Mouse (Mus musculus) embryonic fibroblast, embryonic 13.5 days (primary cell): Measurements from ENCODE around the gene Gm42906.

Experiments
- CTCF ChIP-seq: IDR thresholded peaks from 2 replicates; pipeline ENCODE4 v1.5.1; 2011; ENCODE audit warnings: mild to moderate bottlenecking, control low read depth, low read length, moderate library complexity, borderline replicate concordance; ENCODE audit not compliant: insufficient read depth
- POLR2A ChIP-seq: IDR thresholded peaks from 2 replicates; pipeline ENCODE4 v1.6.1; 2011; ENCODE audit warnings: low read depth, mild to moderate bottlenecking, control low read depth, low read length, moderate library complexity

- TF ChIP-seq POLR2A: no peak
- TF ChIP-seq CTCF: no peak
Observed at GRCm38 (mm10) chr5:151417421-151418038, 10.4 kb downstream of the Gm42906 start.
